Mouse (Mus musculus) embryonic facial prominence, embryonic 15.5 days (tissue): ENCODE results near the gene Erich3. TPM values are rescaled to one million over a fixed set of nuclear protein-coding genes. Genes with fewer than 3 reads are reported as not detected.
"Not testable (repeated sequence)": the region's sequence is repeated elsewhere in the genome, so short reads cannot be mapped to it uniquely, and the experiment has no call there.

Experiments used
- ATAC-seq: fragments of 200-750 bp; cut with Nextera tagmentation; 2 replicates; pipeline ENCODE4 v1.8.0; 2017; ENCODE audit warnings: low read depth, moderate TSS enrichment; ENCODE audit not compliant: insufficient number of reproducible peaks, low FRiP score, low TSS enrichment
- H3K27ac ChIP-seq: fragments of 300-500 bp; sonication (generic); replicated peaks from 2 replicates; pipeline ENCODE4 v1.5.1; 2015; ENCODE audit warnings: mild to moderate bottlenecking, inconsistent platforms
- H3K27me3 ChIP-seq: fragments of 300-500 bp; sonication (generic); 2 replicates; pipeline ENCODE4 v1.6.1; 2015; ENCODE audit warnings: inconsistent platforms
- H3K36me3 ChIP-seq: fragments of 300-500 bp; sonication (generic); 2 replicates; pipeline ENCODE4 v1.6.1; 2015; ENCODE audit warnings: mild to moderate bottlenecking, inconsistent platforms
- H3K4me1 ChIP-seq: fragments of 300-500 bp; sonication (generic); 2 replicates; pipeline ENCODE4 v1.6.1; 2015; ENCODE audit warnings: inconsistent platforms
- H3K4me2 ChIP-seq: fragments of 300-500 bp; sonication (generic); replicated peaks from 2 replicates; pipeline ENCODE4 v1.6.1; 2015; ENCODE audit warnings: mild to moderate bottlenecking, inconsistent platforms
- H3K4me3 ChIP-seq: fragments of 300-500 bp; sonication (generic); replicated peaks from 2 replicates; pipeline ENCODE4 v1.5.1; 2015; ENCODE audit warnings: mild to moderate bottlenecking, inconsistent platforms
- H3K9ac ChIP-seq: fragments of 300-500 bp; sonication (generic); 2 replicates; pipeline ENCODE4 v1.6.1; 2015; ENCODE audit warnings: inconsistent platforms
- H3K9me3 ChIP-seq: fragments of 300-500 bp; sonication (generic); replicated peaks from 2 replicates; pipeline ENCODE4 v1.6.1; 2016; ENCODE audit warnings: inconsistent platforms
- WGBS: fragments of 180-500 bp; shearing (Covaris S2); methylation state at CpG from one replicate; pipeline ENCODE4 v1.1.7; 2015; 5-methylcytosine and 5-hydroxymethylcytosine counted together
- polyA plus RNA-seq: library from polyadenylated mRNA; unstranded; fragments of >200 nt; fragmentation: Nextera tagmentation; extraction: Ambion mirVana; gene quantifications from 2 replicates; pipeline ENCODE4 v1.2.1, GENCODE M21; 2015

The Erich3 gene
- 0.79 and 0.81 TPM in 2 replicates for polyA plus RNA-seq

DNA sequence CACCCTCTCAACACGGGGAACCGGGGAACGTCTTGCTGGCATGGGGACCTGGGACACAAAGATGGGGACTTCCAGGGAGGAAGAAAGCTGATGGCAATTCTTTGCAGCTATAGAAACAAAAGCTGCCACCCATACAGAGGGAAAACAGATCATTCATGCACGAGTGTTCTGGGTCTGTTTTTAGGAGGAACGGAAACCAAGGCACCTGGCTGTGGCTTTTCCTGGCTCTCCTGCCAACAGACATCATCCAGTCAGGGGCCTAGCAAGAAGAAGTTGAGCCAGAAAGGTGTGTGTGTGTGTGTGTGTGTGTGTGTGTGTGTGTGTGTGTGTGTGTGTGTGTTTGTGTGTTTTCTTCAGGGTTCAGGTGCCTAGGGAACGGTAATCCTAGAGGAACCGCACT lies at the start of gene Erich3:
Gene Erich3 (plus strand): TSS at position 315 of the 400 bp plus-strand sequence.
- H3K9ac ChIP-seq = no peak within 1 kb of the TSS
- ATAC-seq = no peak

DNA sequence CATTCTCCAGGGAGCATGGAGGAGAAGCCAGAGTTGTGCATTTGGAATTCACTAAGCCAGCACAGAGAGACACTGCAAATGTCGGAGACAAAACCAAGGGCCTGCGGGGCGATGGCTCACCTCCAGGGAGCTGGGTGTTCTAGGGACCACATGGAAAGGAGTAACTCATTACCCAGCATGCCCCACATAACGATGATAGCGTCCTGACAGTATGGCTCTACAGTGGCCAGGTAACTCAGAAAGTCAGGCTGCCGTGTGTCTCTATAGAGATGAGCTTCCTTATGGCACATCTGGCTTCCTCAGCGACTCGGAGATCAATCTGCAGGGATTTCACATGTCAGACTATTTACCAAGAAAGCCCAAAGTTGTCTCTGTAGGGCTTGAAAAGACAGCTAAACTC lies 48.9 kb upstream of the Erich3 start:
- H3K4me1 ChIP-seq = no peaks in the 10 kb centered on the region
- WGBS = 88% methylated on average over 8 of the region's 8 CpGs
- peaks cover 6% of the 10 kb centered on the region; the same call in 1 of the 2 replicates for H3K36me3 ChIP-seq
- H3K9me3 ChIP-seq = no peaks in the 10 kb centered on the region
- H3K4me2 ChIP-seq = no peak overlapping the region
- ATAC-seq = no peak
- H3K27ac ChIP-seq = no peak overlapping the region
- H3K4me3 ChIP-seq = no peak overlapping the region
- H3K9ac ChIP-seq = no peak overlapping the region
- H3K27me3 ChIP-seq = no peaks in the 10 kb centered on the region

More for the DNA sequence above, at the start of gene Erich3:
- Histone ChIP-seq H3K9me3 (no peaks in the 10 kb centered on the region), H3K4me1 (peaks cover 25% of the 10 kb centered on the region), H3K27ac (no peak within 1 kb of the TSS), H3K36me3 (no peaks in the 10 kb centered on the region), H3K4me3 (peak within 1 kb of the TSS; percentile 30), H3K27me3 (peaks cover 24% of the 10 kb centered on the region), H3K4me2 (peak within 1 kb of the TSS; percentile 56)
- WGBS = 38% methylated on average over 7 of the region's 7 CpGs

DNA sequence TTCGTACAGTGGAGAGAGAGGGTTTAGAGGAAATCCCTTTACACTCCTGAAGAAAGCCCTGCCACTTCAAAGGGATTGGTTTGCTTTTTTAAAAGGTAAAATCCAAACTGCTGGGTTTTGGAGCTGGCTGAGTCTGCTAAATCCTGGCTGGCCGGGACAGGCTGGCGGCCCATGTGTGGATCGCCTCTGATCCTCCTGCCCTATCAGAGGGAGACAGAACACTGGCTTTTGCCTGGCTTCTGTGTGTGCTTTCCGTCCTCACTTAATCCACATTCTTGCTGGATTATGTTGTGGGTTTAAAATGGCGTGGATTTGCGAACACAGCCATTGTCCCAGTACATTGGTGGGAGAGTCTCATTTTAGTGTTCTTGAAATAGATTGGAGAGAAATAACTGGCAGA lies 48.4 kb upstream of the Erich3 start:
- no peak overlapping the region for H3K9ac ChIP-seq
- no peak overlapping the region for H3K27ac ChIP-seq
- no peaks in the 10 kb centered on the region for H3K9me3 ChIP-seq
- no peak overlapping the region for H3K4me3 ChIP-seq
- H3K36me3 ChIP-seq = peaks cover 6% of the 10 kb centered on the region; the same call in 1 of the 2 replicates
- 80% methylated on average over 7 of the region's 7 CpGs for WGBS
- no peaks in the 10 kb centered on the region for H3K4me1 ChIP-seq
- no peak for ATAC-seq
- no peak overlapping the region for H3K4me2 ChIP-seq
- H3K27me3 ChIP-seq = no peaks in the 10 kb centered on the region

DNA sequence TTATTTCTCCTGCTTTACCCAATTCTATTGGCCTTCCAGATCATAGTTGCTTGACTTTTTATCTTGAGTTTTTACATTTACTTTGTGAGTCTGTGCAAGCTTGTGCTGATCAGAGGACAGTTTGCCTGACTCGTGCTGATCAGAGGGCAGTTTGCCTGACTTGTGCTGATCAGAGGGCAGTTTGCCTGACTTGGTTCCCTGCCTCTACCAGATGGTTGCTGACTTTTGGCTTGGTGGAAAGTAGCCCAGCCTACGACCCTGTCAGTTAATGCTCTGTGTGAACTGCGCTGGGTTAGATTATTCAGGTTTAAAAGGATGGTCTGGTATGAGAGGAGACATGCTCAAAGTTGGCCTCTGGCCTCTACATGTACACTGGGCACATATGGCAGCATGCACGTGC lies 47.6 kb upstream of the Erich3 start:
- Histone ChIP-seq H3K27me3 (no peaks in the 10 kb centered on the region), H3K36me3 (peaks cover 6% of the 10 kb centered on the region; the same call in 1 of the 2 replicates), H3K4me1 (no peaks in the 10 kb centered on the region), H3K4me3 (no peak overlapping the region), H3K4me2 (no peak overlapping the region), H3K9me3 (no peaks in the 10 kb centered on the region), H3K9ac (no peak overlapping the region), H3K27ac (no peak overlapping the region)
- no peak for ATAC-seq
- 85% methylated on average over 4 of the region's 4 CpGs for WGBS

DNA sequence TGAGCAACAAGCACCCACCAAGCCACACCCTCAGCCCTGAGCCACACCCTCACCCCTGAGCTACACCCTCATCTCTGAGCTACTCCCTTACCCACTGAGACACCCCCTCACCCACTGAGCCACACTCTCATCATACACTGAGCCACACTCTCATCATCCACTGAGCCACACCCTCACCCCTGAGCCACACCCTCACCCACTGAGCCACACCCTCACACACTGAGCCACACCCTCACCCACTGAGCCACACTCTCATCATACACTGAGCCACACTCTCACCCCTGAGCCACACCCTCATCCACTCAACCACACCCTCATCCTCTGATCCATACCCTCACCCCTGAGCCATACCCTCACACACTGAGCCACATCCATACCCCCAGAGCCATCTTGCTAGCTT lies 35.4 kb upstream of the Erich3 start:
- Histone ChIP-seq H3K27me3 (no peaks in the 10 kb centered on the region), H3K9ac (no peak overlapping the region), H3K4me2 (no peak overlapping the region), H3K4me3 (no peak overlapping the region), H3K36me3 (no peaks in the 10 kb centered on the region), H3K4me1 (no peaks in the 10 kb centered on the region), H3K27ac (no peak overlapping the region), H3K9me3 (no peaks in the 10 kb centered on the region)
- no peak for ATAC-seq

DNA sequence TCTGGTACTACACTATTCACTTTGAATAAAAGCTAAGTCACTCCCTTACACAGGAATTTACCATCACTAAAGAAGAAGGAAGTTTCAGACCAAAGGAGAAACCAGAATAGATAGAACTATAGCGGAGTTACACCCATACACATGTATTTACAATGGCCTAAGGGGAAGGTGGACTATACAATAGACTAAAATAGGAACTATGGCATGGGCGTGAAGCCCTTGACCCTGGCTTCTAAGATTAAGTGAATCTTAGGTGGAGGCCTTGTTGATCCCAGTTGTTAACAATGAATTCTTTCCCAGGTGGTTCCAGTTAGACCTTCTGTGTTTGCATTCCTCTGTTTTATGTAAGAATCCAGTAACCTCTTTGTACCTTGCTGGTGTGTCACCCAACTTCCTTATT lies 32.4 kb upstream of the Erich3 start:
- not testable (repeated sequence) for ATAC-seq, H3K4me1 ChIP-seq, H3K36me3 ChIP-seq, H3K9ac ChIP-seq, H3K4me3 ChIP-seq, H3K27me3 ChIP-seq, H3K4me2 ChIP-seq, H3K27ac ChIP-seq, H3K9me3 ChIP-seq
- 91% methylated on average over 2 of the region's 2 CpGs for WGBS

DNA sequence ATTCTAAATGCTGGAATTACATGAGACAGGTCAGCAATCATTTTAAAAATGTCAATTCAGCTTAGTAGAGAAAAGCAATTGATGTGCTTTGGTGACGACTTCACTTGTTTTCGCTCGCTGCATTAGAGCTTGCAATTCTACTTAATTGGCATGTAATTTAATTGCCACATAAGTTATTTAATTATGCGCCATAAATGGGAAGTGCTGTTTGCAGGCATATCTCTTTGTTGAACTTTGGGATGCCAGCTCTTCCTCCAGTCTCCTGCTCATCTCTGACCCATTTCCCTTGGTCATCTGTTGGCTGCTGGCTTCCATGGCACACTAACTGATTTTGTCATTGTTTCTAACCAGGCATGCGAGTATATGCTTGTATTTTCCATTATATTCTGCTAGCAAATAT lies 30.6 kb upstream of the Erich3 start:
- Histone ChIP-seq H3K9ac (no peak overlapping the region), H3K4me2 (no peak overlapping the region), H3K27me3 (no peaks in the 10 kb centered on the region), H3K9me3 (no peaks in the 10 kb centered on the region), H3K36me3 (no peaks in the 10 kb centered on the region), H3K27ac (no peak overlapping the region), H3K4me3 (no peak overlapping the region), H3K4me1 (no peaks in the 10 kb centered on the region)
- WGBS = 75% methylated on average over 5 of the region's 5 CpGs
- ATAC-seq = no peak

DNA sequence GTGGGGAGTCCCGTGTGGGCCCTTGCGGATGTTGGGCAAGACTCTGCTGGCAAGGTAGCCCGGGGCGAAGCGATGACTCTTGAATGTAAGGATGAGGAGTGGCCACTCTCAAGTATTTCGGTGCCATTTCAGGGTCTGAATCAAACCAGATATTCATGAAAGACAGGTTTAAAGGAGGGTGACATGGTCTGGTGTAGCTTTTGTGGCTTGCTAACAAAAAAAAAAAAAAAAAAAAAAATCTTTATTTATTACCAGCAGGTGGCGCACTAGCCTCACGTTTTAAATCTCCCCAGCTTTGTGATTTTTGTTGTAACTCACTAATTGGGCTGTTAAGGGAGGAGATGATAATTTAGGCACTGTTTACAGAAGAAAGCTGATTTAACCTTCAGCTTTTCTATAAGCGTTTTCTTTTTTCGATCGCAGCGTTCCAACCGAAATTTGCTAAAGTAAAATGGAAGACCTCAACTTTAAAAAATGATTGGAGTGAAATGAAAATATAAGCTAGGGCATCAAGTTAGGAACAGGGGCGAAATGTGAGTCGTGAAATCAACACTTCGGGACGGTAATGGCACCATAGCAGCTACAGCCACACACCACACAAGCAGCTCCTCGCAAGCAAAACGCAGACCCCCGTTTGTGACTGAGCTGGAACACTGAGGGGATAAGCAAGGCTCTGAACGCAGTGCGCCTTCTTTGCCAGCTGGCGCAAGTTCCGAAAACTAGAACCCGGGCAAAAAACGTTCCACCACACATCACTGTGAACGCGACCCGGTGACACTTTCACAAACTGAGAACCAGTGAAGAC lies 16.8 kb upstream of the Erich3 start:
- peaks cover 13% of the 10 kb centered on the region for H3K27me3 ChIP-seq
- WGBS = 50% methylated on average over 29 of the region's 29 CpGs
- H3K4me1 ChIP-seq = no peaks in the 10 kb centered on the region
- H3K36me3 ChIP-seq = no peaks in the 10 kb centered on the region
- peak overlapping the region; percentile 30 for H3K4me3 ChIP-seq
- peak overlapping the region; percentile 37 for H3K4me2 ChIP-seq
- H3K9ac ChIP-seq = no peak overlapping the region
- no peak for ATAC-seq
- no peak overlapping the region for H3K27ac ChIP-seq
- H3K9me3 ChIP-seq = no peaks in the 10 kb centered on the region

DNA sequence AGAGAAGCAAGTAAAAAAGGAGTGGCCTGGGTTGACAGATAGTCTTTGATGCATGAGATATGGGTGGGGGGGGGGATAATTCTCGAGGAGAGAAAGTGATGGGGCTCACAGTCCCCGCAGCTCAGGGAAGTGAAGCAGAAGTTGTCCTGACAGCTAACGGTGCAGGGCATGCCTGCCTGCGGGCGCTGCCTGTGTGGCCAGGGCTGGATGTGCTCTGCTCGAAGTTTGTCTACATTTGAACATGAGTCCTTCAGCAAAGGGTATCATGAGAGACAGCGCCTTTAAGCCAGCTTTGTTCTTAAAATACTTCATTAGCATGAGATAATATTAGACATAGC lies 16.2 kb upstream of the Erich3 start:
- ATAC-seq = no peak
- Histone ChIP-seq H3K27me3 (peaks cover 19% of the 10 kb centered on the region), H3K27ac (no peak overlapping the region), H3K36me3 (no peaks in the 10 kb centered on the region), H3K9ac (no peak overlapping the region), H3K4me3 (peak overlapping the region; percentile 30), H3K4me1 (no peaks in the 10 kb centered on the region), H3K9me3 (no peaks in the 10 kb centered on the region), H3K4me2 (peak overlapping the region; percentile 37)
- WGBS = 52% methylated on average over 7 of the region's 7 CpGs

DNA sequence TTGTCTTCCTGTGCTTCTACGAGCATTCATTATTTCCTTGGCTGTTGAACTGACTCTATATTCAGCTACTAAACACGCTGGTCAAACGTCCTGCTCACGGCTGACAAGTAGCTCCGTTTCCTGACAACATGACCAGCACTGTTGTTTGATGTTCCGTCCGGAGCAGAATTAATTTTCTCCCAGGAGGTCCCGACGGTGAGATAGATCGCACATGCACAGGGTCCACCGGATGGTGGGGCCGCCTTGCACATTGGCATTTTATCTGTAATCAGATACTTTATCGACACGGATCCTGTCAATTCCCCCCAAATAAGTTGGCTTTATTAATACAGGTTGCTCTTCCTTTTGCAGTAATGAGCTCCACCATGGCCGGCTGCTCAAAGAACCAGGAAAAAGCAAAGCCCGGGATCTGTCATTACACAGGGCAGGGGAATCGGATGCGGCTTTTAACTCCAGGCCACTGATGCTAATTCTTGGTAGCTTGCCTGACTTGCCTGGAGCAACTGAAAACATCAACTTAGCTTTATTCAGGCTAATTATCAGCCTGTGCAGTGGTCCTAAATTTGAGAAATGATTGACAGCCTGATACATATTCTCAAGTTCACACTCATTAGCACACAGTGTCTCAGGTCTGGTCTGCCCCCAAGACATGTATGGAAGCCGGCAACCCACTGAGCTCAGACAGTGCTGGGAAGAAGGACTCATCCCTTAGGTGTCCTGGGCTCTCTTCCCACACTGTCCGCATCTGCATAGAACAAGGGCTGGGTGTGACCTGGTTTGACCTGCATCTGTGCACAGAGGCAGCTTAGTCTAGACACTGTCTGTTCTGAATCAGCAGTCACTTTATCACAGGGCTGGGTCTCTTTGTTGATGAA lies 14.0 kb upstream of the Erich3 start:
- Histone ChIP-seq H3K9me3 (no peaks in the 10 kb centered on the region), H3K4me2 (no peak overlapping the region), H3K36me3 (no peaks in the 10 kb centered on the region), H3K4me1 (no peaks in the 10 kb centered on the region), H3K4me3 (no peak overlapping the region), H3K27me3 (peaks cover 21% of the 10 kb centered on the region), H3K9ac (no peak overlapping the region), H3K27ac (no peak overlapping the region)
- 47% methylated on average over 20 of the region's 20 CpGs for WGBS
- ATAC-seq = no peak

DNA sequence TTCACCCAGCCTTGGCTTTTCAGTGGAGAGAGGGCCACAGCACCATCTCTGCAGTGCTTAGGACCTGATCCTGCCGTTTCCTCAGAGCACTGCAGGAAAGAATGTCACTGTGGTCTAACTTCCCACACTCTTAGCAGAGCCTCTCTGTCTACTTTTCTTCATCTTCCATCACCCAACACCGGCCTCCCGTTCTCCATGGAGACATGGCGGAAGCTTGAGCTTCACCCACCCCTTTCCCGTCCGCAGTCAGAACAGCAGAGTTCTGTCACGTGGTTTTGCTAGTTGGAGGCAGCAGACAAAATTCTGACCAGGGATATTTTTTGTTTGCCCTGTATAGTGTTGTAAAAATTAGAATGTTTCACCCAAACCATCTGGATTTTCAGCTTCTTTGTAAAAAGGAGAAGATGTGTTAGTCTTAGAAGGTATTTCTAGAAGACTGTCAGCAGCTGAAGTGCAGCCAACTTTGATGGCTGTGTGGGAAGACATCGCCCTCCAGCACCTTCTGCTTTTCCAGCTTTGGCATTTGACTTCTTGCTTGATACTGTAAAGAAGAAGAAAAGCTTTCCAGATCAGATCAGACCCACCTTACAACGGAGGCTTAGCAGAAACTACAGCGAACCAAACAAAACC lies 12.4 kb upstream of the Erich3 start:
- Histone ChIP-seq H3K27ac (no peak overlapping the region), H3K4me2 (no peak overlapping the region), H3K9ac (no peak overlapping the region), H3K4me1 (no peaks in the 10 kb centered on the region), H3K36me3 (no peaks in the 10 kb centered on the region), H3K4me3 (no peak overlapping the region), H3K9me3 (no peaks in the 10 kb centered on the region), H3K27me3 (peaks cover 21% of the 10 kb centered on the region)
- WGBS = 64% methylated on average over 10 of the region's 10 CpGs
- no peak for ATAC-seq
